Mouse (Mus musculus): ENCODE measurements around the gene Bsn. TPM values are rescaled to one million over a fixed set of nuclear protein-coding genes. Genes with fewer than 3 reads are reported as not detected.

The Bsn gene
- polyA plus RNA-seq, 1 experiment from 2014 or later: 0.24 TPM

GRCm38 (mm10) chr9:108046582-108046981, 143.6 kb downstream of the Bsn start:
- WGBS: 85% methylated on average over 4 of the region's 4 CpGs
- Histone ChIP-seq H3K27ac (ENCODE audit: low read depth) (no peak overlapping the region), H3K36me3 (ENCODE audit: insufficient read depth) (peaks cover 60% of the 10 kb centered on the region), H3K4me2 (no peak overlapping the region), H3K9me3 (ENCODE audit: low read depth, low read length) (no peaks in the 10 kb centered on the region), H3K4me3 (ENCODE audit: low read depth, low read length) (no peak overlapping the region), H3K9ac (no peak overlapping the region), H3K27me3 (ENCODE audit: insufficient read depth, low read length) (no peaks in the 10 kb centered on the region), H3K4me1 (ENCODE audit: insufficient read depth) (0 out of 2 replicates have a peak, but pooled peaks cover 3% of the 10 kb centered on the region)
- ATAC-seq (ENCODE audit: insufficient read depth) (no peak), DNase-seq (no peak)
- TF ChIP-seq CTCF (IDR thresholded peaks at IDR 0.05; ENCODE audit: low read depth): no peak

Small RNA genes within 50 kb of the gene (microRNA-seq; reads per million reads assigned to microRNA genes)
- gene Gm47303 (ENCODE audit: borderline number of aligned reads) (not detected), gene Mir7088 (ENCODE audit: borderline number of aligned reads) (not detected)

Other genes starting within 250 kb of the Bsn start
- 30.7 and 31.2 TPM in 2 replicates for gene Traip, start 240.2 kb downstream of the Bsn start, polyA plus RNA-seq (2014; fragmentation: Nextera tagmentation; extraction: Ambion mirVana)
- 18.1 and 18.8 TPM in 2 replicates for gene Uba7, start 214.9 kb downstream of the Bsn start, polyA plus RNA-seq (2014; fragmentation: Nextera tagmentation; extraction: Ambion mirVana)
- gene Gm20661, start 207.3 kb downstream of the Bsn start, polyA plus RNA-seq (2014; fragmentation: Nextera tagmentation; extraction: Ambion mirVana): 4.0 and 4.5 TPM in 2 replicates
- 74.2 and 81.8 TPM in 2 replicates for gene Inka1, start 204.5 kb downstream of the Bsn start, polyA plus RNA-seq (2014; fragmentation: Nextera tagmentation; extraction: Ambion mirVana)
- 7.7 and 8.3 TPM in 2 replicates for gene Cdhr4, start 197.9 kb downstream of the Bsn start, polyA plus RNA-seq (2014; fragmentation: Nextera tagmentation; extraction: Ambion mirVana)
- 0.30 and 0.37 TPM in 2 replicates for gene Gm20662, start 194.0 kb downstream of the Bsn start, polyA plus RNA-seq (2014; fragmentation: Nextera tagmentation; extraction: Ambion mirVana)
- gene Ip6k1, start 187.9 kb downstream of the Bsn start, polyA plus RNA-seq (2014; fragmentation: Nextera tagmentation; extraction: Ambion mirVana): 28.4 and 29.3 TPM in 2 replicates
- gene Gmppb, start 141.1 kb downstream of the Bsn start, polyA plus RNA-seq (2014; fragmentation: Nextera tagmentation; extraction: Ambion mirVana): 22.2 and 25.7 TPM in 2 replicates
- gene Amigo3, start 137.2 kb downstream of the Bsn start, polyA plus RNA-seq (2014; fragmentation: Nextera tagmentation; extraction: Ambion mirVana): 3.1 and 3.4 TPM in 2 replicates
- 0.18 and 0.20 TPM in 2 replicates for gene Mst1, start 109.9 kb downstream of the Bsn start, polyA plus RNA-seq (2014; fragmentation: Nextera tagmentation; extraction: Ambion mirVana)
- gene Rnf123, start 107.0 kb downstream of the Bsn start, polyA plus RNA-seq (2014; fragmentation: Nextera tagmentation; extraction: Ambion mirVana): 27.9 and 30.9 TPM in 2 replicates
- gene Apeh, start 95.8 kb downstream of the Bsn start, polyA plus RNA-seq (2014; fragmentation: Nextera tagmentation; extraction: Ambion mirVana): 49.4 and 49.9 TPM in 2 replicates
- gene Dag1, start 73.6 kb upstream of the Bsn start, polyA plus RNA-seq (2014; fragmentation: Nextera tagmentation; extraction: Ambion mirVana): 102 and 106 TPM in 2 replicates
- gene Nicn1, start 100.0 kb upstream of the Bsn start, polyA plus RNA-seq (2014; fragmentation: Nextera tagmentation; extraction: Ambion mirVana): 33.1 and 34.3 TPM in 2 replicates
- 20.9 and 21.3 TPM in 2 replicates for gene Amt, start 106.5 kb upstream of the Bsn start, polyA plus RNA-seq (2014; fragmentation: Nextera tagmentation; extraction: Ambion mirVana)
- 321 and 332 TPM in 2 replicates for gene Rhoa, start 115.7 kb upstream of the Bsn start, polyA plus RNA-seq (2014; fragmentation: Nextera tagmentation; extraction: Ambion mirVana)
- 20.1 and 24.9 TPM in 2 replicates for gene Tcta, start 115.8 kb upstream of the Bsn start, polyA plus RNA-seq (2014; fragmentation: Nextera tagmentation; extraction: Ambion mirVana)
- 617 and 664 TPM in 2 replicates for gene Gpx1, start 148.5 kb upstream of the Bsn start, polyA plus RNA-seq (2014; fragmentation: Nextera tagmentation; extraction: Ambion mirVana)
- 110 and 113 TPM in 2 replicates for gene Usp4, start 157.5 kb upstream of the Bsn start, polyA plus RNA-seq (2014; fragmentation: Nextera tagmentation; extraction: Ambion mirVana)
- gene 1700102P08Rik, start 202.4 kb upstream of the Bsn start, polyA plus RNA-seq (2014; fragmentation: Nextera tagmentation; extraction: Ambion mirVana): 0.78 and 1.1 TPM in 2 replicates
- gene Ccdc36, start 238.1 kb upstream of the Bsn start, polyA plus RNA-seq (2014; fragmentation: Nextera tagmentation; extraction: Ambion mirVana): 3.0 and 4.1 TPM in 2 replicates
- gene BC048562, start 246.1 kb upstream of the Bsn start, polyA plus RNA-seq (2014; fragmentation: Nextera tagmentation; extraction: Ambion mirVana): not detected in 2 replicates

Measured in lung, embryonic 14.5 days (tissue).